Mouse (Mus musculus) C2C12 (cell line): ENCODE measurements around the gene Pkd1l1.

Experiments used
- CTCF ChIP-seq: IDR thresholded peaks from one replicate; pipeline ENCODE4 v1.5.1; 2011; ENCODE audit not compliant: control insufficient read depth, insufficient read depth, insufficient read length
- USF1 ChIP-seq: IDR thresholded peaks from one replicate; pipeline ENCODE4 v1.6.1; 2011; ENCODE audit warnings: low read depth, mild to moderate bottlenecking, control low read depth, moderate library complexity

DNA sequence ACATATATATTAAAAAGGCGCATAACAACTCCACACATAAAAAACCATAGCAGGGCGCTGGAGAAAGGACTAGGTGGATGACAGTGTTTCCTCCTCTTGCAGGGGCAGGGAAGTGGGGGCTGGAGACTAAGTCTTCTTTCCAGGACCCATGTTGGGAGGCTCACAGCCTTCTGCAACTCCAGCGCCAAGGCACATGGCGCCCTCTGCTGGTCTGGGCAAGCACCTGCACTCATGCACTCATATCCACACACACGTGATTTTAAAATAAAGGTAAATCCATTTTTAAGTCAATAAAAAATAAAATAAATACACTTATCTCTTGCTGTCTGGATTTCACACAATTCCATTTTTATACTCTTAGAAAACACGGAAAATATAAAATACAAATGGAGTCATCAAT lies 16.0 kb downstream of the Pkd1l1 start:
- TF ChIP-seq CTCF, result peak; percentile 12
- no peak for TF ChIP-seq USF1
